Mouse (Mus musculus): ENCODE results near the gene Bad. TPM values are rescaled to one million over a fixed set of nuclear protein-coding genes. Genes with fewer than 3 reads are reported as not detected.

Gene Bad
- polyA plus RNA-seq, 1 experiment, result 36.2 TPM

GRCm38 (mm10) chr19:6914540-6914939 is 27.1 kb upstream of the Bad start:
- Histone ChIP-seq H3K27ac (ENCODE audit: insufficient read depth, low read depth, low read length) (no peak overlapping the region), H3K4me3 (ENCODE audit: insufficient read depth, low read length) (no peak overlapping the region), H3K4me1 (ENCODE audit: control insufficient read depth, insufficient read depth, low read length) (no peaks in the 10 kb centered on the region)
- TF ChIP-seq POLR2A (IDR thresholded peaks at IDR 0.05; ENCODE audit: borderline replicate concordance, low read depth, low read length) (no peak), CTCF (IDR thresholded peaks at IDR 0.05; ENCODE audit: low read depth, low read length) (no peak)

GRCm38 (mm10) chr19:6915276-6915675 is 26.4 kb upstream of the Bad start:
- Histone ChIP-seq H3K27ac (ENCODE audit: insufficient read depth, low read depth, low read length) (no peak overlapping the region), H3K4me1 (ENCODE audit: control insufficient read depth, insufficient read depth, low read length) (peaks cover 5% of the 10 kb centered on the region), H3K4me3 (ENCODE audit: insufficient read depth, low read length) (no peak overlapping the region)
- TF ChIP-seq CTCF (IDR thresholded peaks at IDR 0.05; ENCODE audit: low read depth, low read length) (no peak), POLR2A (IDR thresholded peaks at IDR 0.05; ENCODE audit: borderline replicate concordance, low read depth, low read length) (no peak)

- Histone ChIP-seq H3K4me3 (ENCODE audit: insufficient read depth, low read length) (no peak overlapping the region), H3K27ac (ENCODE audit: insufficient read depth, low read depth, low read length) (no peak overlapping the region), H3K4me1 (ENCODE audit: control insufficient read depth, insufficient read depth, low read length) (peaks cover 6% of the 10 kb centered on the region)
- no peak for TF ChIP-seq CTCF (IDR thresholded peaks at IDR 0.05; ENCODE audit: low read depth, low read length)
- TF ChIP-seq POLR2A (IDR thresholded peaks at IDR 0.05; ENCODE audit: borderline replicate concordance, low read depth, low read length), result no peak
Measured at GRCm38 (mm10) chr19:6916496-6916895, 25.2 kb upstream of the Bad start.

- Histone ChIP-seq H3K4me3 (ENCODE audit: insufficient read depth, low read length) (no peak overlapping the region), H3K4me1 (ENCODE audit: control insufficient read depth, insufficient read depth, low read length) (peaks cover 13% of the 10 kb centered on the region), H3K27ac (ENCODE audit: insufficient read depth, low read depth, low read length) (no peak overlapping the region)
- TF ChIP-seq CTCF (IDR thresholded peaks at IDR 0.05; ENCODE audit: low read depth, low read length) (no peak), POLR2A (IDR thresholded peaks at IDR 0.05; ENCODE audit: borderline replicate concordance, low read depth, low read length) (no peak)
Measured at GRCm38 (mm10) chr19:6918321-6918720, 23.3 kb upstream of the Bad start.

- TF ChIP-seq POLR2A (IDR thresholded peaks at IDR 0.05; ENCODE audit: borderline replicate concordance, low read depth, low read length) (no peak), CTCF (IDR thresholded peaks at IDR 0.05; ENCODE audit: low read depth, low read length) (no peak)
- peaks cover 13% of the 10 kb centered on the region for H3K4me1 ChIP-seq (ENCODE audit: control insufficient read depth, insufficient read depth, low read length)
- H3K4me3 ChIP-seq (ENCODE audit: insufficient read depth, low read length), result no peak overlapping the region
Measured at GRCm38 (mm10) chr19:6919431-6919830, 22.2 kb upstream of the Bad start.

GRCm38 (mm10) chr19:6919876-6920740 is 21.6 kb upstream of the Bad start:
- Histone ChIP-seq H3K4me1 (ENCODE audit: control insufficient read depth, insufficient read depth, low read length) (peaks cover 13% of the 10 kb centered on the region), H3K27ac (ENCODE audit: insufficient read depth, low read depth, low read length) (peak overlapping the region; percentile 5; the same call in 1 of the 2 replicates), H3K4me3 (ENCODE audit: insufficient read depth, low read length) (peak overlapping the region; percentile 88)
- TF ChIP-seq POLR2A (IDR thresholded peaks at IDR 0.05; ENCODE audit: borderline replicate concordance, low read depth, low read length), result no peak

More at GRCm38 (mm10) chr19:6919431-6919830, 22.2 kb upstream of the Bad start:
- H3K27ac ChIP-seq (ENCODE audit: insufficient read depth, low read depth, low read length), result no peak overlapping the region

GRCm38 (mm10) chr19:6920741-6921636 is 20.7 kb upstream of the Bad start:
- H3K27ac ChIP-seq (ENCODE audit: insufficient read depth, low read depth, low read length), result peak overlapping the region; percentile 81
- H3K4me1 ChIP-seq (ENCODE audit: control insufficient read depth, insufficient read depth, low read length), result peaks cover 16% of the 10 kb centered on the region
- TF ChIP-seq POLR2A (IDR thresholded peaks at IDR 0.05; ENCODE audit: borderline replicate concordance, low read depth, low read length) (no peak), CTCF (IDR thresholded peaks at IDR 0.05; ENCODE audit: low read depth, low read length) (no peak)

GRCm38 (mm10) chr19:6921647-6922567 is 19.8 kb upstream of the Bad start, which contains the start of gene Esrra:
Esrra (minus strand) TSS chr19:6921813.
- Histone ChIP-seq H3K27ac (ENCODE audit: insufficient read depth, low read depth, low read length) (peak within 1 kb of the TSS; percentile 81), H3K4me1 (ENCODE audit: control insufficient read depth, insufficient read depth, low read length) (peaks cover 18% of the 10 kb centered on the region), H3K4me3 (ENCODE audit: insufficient read depth, low read length) (peak within 1 kb of the TSS; percentile 88)
- TF ChIP-seq POLR2A (IDR thresholded peaks at IDR 0.05; ENCODE audit: borderline replicate concordance, low read depth, low read length) (no peak), CTCF (IDR thresholded peaks at IDR 0.05; ENCODE audit: low read depth, low read length) (no peak)

More at GRCm38 (mm10) chr19:6920741-6921636, 20.7 kb upstream of the Bad start:
- peak overlapping the region; percentile 88 for H3K4me3 ChIP-seq (ENCODE audit: insufficient read depth, low read length)

Data from bone marrow macrophage, adult 2 months (primary cell).